In genomic region chr4:126202303-126203181, GRCm38 (mm10) we compare ENCODE assay signal across 8 mouse cellular contexts. TPM values are rescaled to one million over a fixed set of nuclear protein-coding genes. Genes with fewer than 3 reads are reported as not detected.
A peak's percentile ranks its signal among the peaks of the same experiment; 100 is the strongest.
DNase-seq lines count a peak whose midpoint lies in the region; ATAC-seq and TF ChIP-seq lines count a peak whose summit lies in the region.

TSS of gene Thrap3 (minus strand) at chr4:126202760.

- under 1% methylated on average over 63 of the region's 75 CpGs for WGBS in hindbrain, postnatal 0 days

- H3K4me1 ChIP-seq in hindbrain, postnatal 0 days (ENCODE audit: insufficient read depth, low read length): peaks cover 9% of the 10 kb centered on the region; the same call in 1 of the 2 replicates

- peak within 1 kb of the TSS; percentile 83 for H3K9ac ChIP-seq in hindbrain, postnatal 0 days (replicated peaks; ENCODE audit: low read length)

- H3K27me3 ChIP-seq in hindbrain, postnatal 0 days (ENCODE audit: insufficient read depth, low read length): no peaks in the 10 kb centered on the region

- H3K4me2 ChIP-seq in hindbrain, postnatal 0 days (ENCODE audit: low read depth, low read length): peak within 1 kb of the TSS; percentile 75

- ATAC-seq in common myeloid progenitor, adult 5-6 weeks (replicated peaks; ENCODE audit: low read depth, poor library complexity, severe bottlenecking): peak; percentile 85
- peak; percentile 99 for ATAC-seq in hindbrain, postnatal 0 days
- ATAC-seq in megakaryocyte, adult 5-6 weeks (ENCODE audit: poor library complexity, severe bottlenecking): peak; percentile 87

- H3K9me3 ChIP-seq in hindbrain, postnatal 0 days (ENCODE audit: low read length): no peaks in the 10 kb centered on the region

- H3K27ac ChIP-seq in gastrocnemius, adult 2 months: peak within 1 kb of the TSS; percentile 97
- H3K27ac ChIP-seq in hindbrain, postnatal 0 days: peak within 1 kb of the TSS; percentile 92
- peak within 1 kb of the TSS; percentile 99 for H3K27ac ChIP-seq in left cerebral cortex, adult 2 months

- H3K4me3 ChIP-seq in gastrocnemius, adult 2 months: peak within 1 kb of the TSS; percentile 86
- H3K4me3 ChIP-seq in hindbrain, postnatal 0 days (ENCODE audit: low read length): peak within 1 kb of the TSS; percentile 72
- H3K4me3 ChIP-seq in left cerebral cortex, adult 2 months: peak within 1 kb of the TSS; percentile 73

- H3K36me3 ChIP-seq in hindbrain, postnatal 0 days (ENCODE audit: insufficient read depth, low read length): no peaks in the 10 kb centered on the region

- peak; percentile 99 for DNase-seq in ZHBTc4 (ENCODE audit: low read depth, low spot score)
- DNase-seq in gastrocnemius, adult 2 months: peak; percentile 100
- peak; percentile 99 for DNase-seq in hindbrain, postnatal 0 days (ENCODE audit: low spot score)
- DNase-seq in left cerebral cortex, adult 2 months (ENCODE audit: extremely low spot score in 1 of 2, low spot score in 2 of 2): peak; percentile 99
- peak; percentile 98 to 99 for DNase-seq in right cerebral cortex, adult 2 months (ENCODE audit: low spot score in 2 of 2)
- peak; percentile 99 for DNase-seq in urinary bladder, postnatal 14 days (ENCODE audit: low spot score)

- intact Hi-C loops in gastrocnemius, adult 2 months (cut with DNase I): no loop called here
- intact Hi-C loops in left cerebral cortex, adult 2 months (cut with DNase I): loop anchor here (1.0 kb wide), 1 partner anchor 60 kb away; the partner anchor contains the start of gene Trappc3

- TF ChIP-seq CTCF in gastrocnemius, adult 2 months (IDR thresholded peaks at IDR 0.05): no peak
- no peak for TF ChIP-seq CTCF in hindbrain, postnatal 0 days (IDR thresholded peaks at IDR 0.05; ENCODE audit: low read depth)
- no peak for TF ChIP-seq CTCF in left cerebral cortex, adult 2 months (IDR thresholded peaks at IDR 0.05)

RNA-seq across cellular contexts. Expression of gene Thrap3, which starts in this region (rescaled TPM):
- total RNA-seq in common myeloid progenitor, adult 5-6 weeks (2017): 331 and 353 TPM in 2 replicates
- total RNA-seq in gastrocnemius, adult 2 months (2021): 100 to 1,000 TPM; 102 to 108 TPM
- total RNA-seq in hindbrain, postnatal 0 days (2014; rRNA removed): 85.7 and 128 TPM in 2 replicates
- polyA plus RNA-seq in hindbrain, postnatal 0 days (2015; fragmentation: Nextera tagmentation; extraction: Ambion mirVana): 108 and 123 TPM in 2 replicates
- total RNA-seq in left cerebral cortex, adult 2 months (2021): 100 to 1,000 TPM; 149 to 158 TPM
- 115 and 119 TPM in 2 replicates for total RNA-seq in megakaryocyte, adult 5-6 weeks (2015)
- 248 and 291 TPM in 2 replicates for total RNA-seq in megakaryocyte, adult 5-6 weeks (2017)

Comparison
In these comparisons a context has a peak if more than half of its experiments do, and no peak if none do; other contexts are left out.
1. Peak in every context shown above with its lines: DNase-seq, ATAC-seq, H3K4me3 ChIP-seq and H3K27ac ChIP-seq.